Mouse (Mus musculus) forebrain, embryonic 13.5 days (tissue): ENCODE measurements around the gene Ubox5. TPM values are rescaled to one million over a fixed set of nuclear protein-coding genes. Genes with fewer than 3 reads are reported as not detected.
A peak's percentile ranks its signal among the peaks of the same experiment; 100 is the strongest.

Experiments used
- ATAC-seq: fragments of 200-750 bp; cut with Nextera tagmentation; 2 replicates; pipeline ENCODE4 v1.8.0; 2017
- H3K27ac ChIP-seq: fragments of 300-500 bp; sonication (generic); 2 replicates; pipeline ENCODE4 v1.5.1; 2015; ENCODE audit warnings: inconsistent platforms, mild to moderate bottlenecking, moderate library complexity
- H3K27me3 ChIP-seq: fragments of 300-500 bp; sonication (generic); 2 replicates; pipeline ENCODE4 v1.6.1; 2015; ENCODE audit warnings: mild to moderate bottlenecking, inconsistent platforms
- H3K36me3 ChIP-seq: fragments of 300-500 bp; sonication (generic); 2 replicates; pipeline ENCODE4 v1.6.1; 2015; ENCODE audit warnings: mild to moderate bottlenecking, inconsistent platforms; ENCODE audit not compliant: poor library complexity, severe bottlenecking
- H3K4me1 ChIP-seq: fragments of 300-500 bp; sonication (generic); 2 replicates; pipeline ENCODE4 v1.6.1; 2015; ENCODE audit warnings: inconsistent platforms
- H3K4me2 ChIP-seq: fragments of 300-500 bp; sonication (generic); 2 replicates; pipeline ENCODE4 v1.6.1; 2015; ENCODE audit warnings: inconsistent platforms, mild to moderate bottlenecking, moderate library complexity
- H3K4me3 ChIP-seq: fragments of 300-500 bp; sonication (generic); 2 replicates; pipeline ENCODE4 v1.5.1; 2015; ENCODE audit warnings: mild to moderate bottlenecking, inconsistent platforms
- H3K9ac ChIP-seq: fragments of 300-500 bp; sonication (generic); 2 replicates; pipeline ENCODE4 v1.6.1; 2015; ENCODE audit warnings: mild to moderate bottlenecking, inconsistent platforms
- H3K9me3 ChIP-seq: fragments of 300-500 bp; sonication (generic); replicated peaks from 2 replicates; pipeline ENCODE4 v1.6.1; 2016; ENCODE audit warnings: inconsistent platforms
- WGBS: fragments of 180-500 bp; shearing (Covaris S2); methylation state at CpG from one replicate; pipeline ENCODE4 v1.1.7; 2015; 5-methylcytosine and 5-hydroxymethylcytosine counted together
- polyA plus RNA-seq: library from polyadenylated mRNA; unstranded; fragments of >200 nt; fragmentation: Nextera tagmentation; extraction: Ambion mirVana; gene quantifications from 2 replicates; pipeline ENCODE4 v1.2.1, GENCODE M21; 2015

Ubox5 gene
- 13.0 and 15.5 TPM in 2 replicates for polyA plus RNA-seq

DNA sequence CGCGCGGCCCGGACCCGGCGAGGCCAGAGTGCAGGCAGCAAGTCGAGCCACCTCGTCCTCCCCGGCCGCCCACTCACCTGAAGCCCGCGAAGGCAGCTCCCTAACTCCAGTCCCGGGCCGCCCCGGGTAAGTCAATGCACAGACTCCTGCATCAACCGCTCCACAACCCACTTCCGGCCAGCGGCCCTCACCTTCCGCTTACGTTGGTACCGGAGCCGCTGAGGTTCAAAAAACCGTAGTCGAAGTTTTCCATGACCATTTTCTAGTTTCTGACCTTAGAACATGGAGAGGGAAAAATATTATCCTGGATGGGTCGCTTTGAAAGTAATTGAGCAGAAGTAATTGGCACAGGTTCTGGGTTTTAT is at the start of gene Ubox5, which contains the start of gene Fastkd5:
Gene Ubox5 (minus strand): TSS at position 200 of the 365 bp plus-strand sequence.
Gene Fastkd5 (minus strand): TSS at position 189 of the 365 bp plus-strand sequence.
- WGBS, result 1% methylated on average over 25 of the region's 25 CpGs
- peaks cover 31% of the 10 kb centered on the region for H3K36me3 ChIP-seq
- peak; percentile 92 for ATAC-seq
- peaks cover 37% of the 10 kb centered on the region for H3K4me1 ChIP-seq
- no peaks in the 10 kb centered on the region for H3K9me3 ChIP-seq
- H3K27ac ChIP-seq, result peak within 1 kb of the TSS; percentile 61; the same call in 1 of the 2 replicates
- H3K27me3 ChIP-seq, result peaks cover 16% of the 10 kb centered on the region
- H3K4me3 ChIP-seq, result peak within 1 kb of the TSS; percentile 97
- H3K9ac ChIP-seq, result peak within 1 kb of the TSS; percentile 95
- peak within 1 kb of the TSS; percentile 85 for H3K4me2 ChIP-seq

- no peak overlapping the region for H3K4me3 ChIP-seq
- peaks cover 99% of the 10 kb centered on the region for H3K36me3 ChIP-seq
- H3K27me3 ChIP-seq, result no peaks in the 10 kb centered on the region
- no peak overlapping the region for H3K9ac ChIP-seq
- 94% methylated on average over 12 of the region's 12 CpGs for WGBS
- no peaks in the 10 kb centered on the region for H3K9me3 ChIP-seq
- no peak for ATAC-seq
- no peaks in the 10 kb centered on the region for H3K4me1 ChIP-seq
- H3K27ac ChIP-seq, result no peak overlapping the region
- H3K4me2 ChIP-seq, result no peak overlapping the region
These were observed 49.3 kb upstream of the Ubox5 start for GRCm38 (mm10) chr2:130679154-130679553.

DNA sequence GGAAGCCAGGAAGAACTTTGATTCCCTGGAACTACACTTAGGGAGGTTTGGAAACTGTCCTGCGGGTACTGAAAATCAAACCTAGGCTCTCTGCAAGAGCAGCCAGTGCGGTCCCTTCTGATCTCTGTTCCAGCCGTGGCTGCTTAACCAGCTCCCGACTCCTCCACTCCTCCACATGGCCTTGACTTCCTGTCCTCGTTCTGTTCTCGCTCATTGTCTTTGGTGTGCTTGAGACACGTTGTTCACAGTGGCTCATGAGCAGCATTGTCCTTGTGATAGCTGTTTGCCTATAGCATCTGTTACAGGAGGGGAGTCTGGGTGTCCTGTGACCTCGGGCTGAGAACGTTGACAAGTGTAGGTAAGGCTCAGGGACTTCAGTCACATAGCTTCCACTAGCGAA is 47.4 kb upstream of the Ubox5 start:
- 90% methylated on average over 10 of the region's 10 CpGs for WGBS

DNA sequence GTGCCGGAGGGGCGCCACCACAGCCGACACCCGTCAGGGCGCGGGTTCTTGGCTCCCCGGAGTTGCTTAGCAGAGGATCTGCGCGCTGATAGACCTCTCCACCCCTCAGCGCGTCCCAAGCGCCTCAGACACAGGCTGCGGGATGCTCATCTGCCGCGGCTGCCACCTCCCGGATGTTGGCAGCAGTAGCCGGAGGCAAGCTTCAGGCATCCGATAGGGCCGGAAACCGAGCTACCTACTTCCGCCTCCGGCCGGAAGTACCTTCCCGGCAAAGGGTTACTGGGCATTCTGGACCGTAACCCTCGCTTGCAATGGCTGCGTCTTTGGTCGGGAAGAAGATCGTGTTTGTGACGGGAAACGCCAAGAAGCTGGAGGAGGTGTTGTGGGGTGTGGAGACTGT is 37.7 kb upstream of the Ubox5 start, which contains the start of gene Itpa:
Gene Itpa (plus strand): TSS at position 52 of the 400 bp plus-strand sequence.
- H3K27me3 ChIP-seq, result no peaks in the 10 kb centered on the region
- H3K4me1 ChIP-seq, result peaks cover 40% of the 10 kb centered on the region
- peak within 1 kb of the TSS; percentile 94 for H3K4me2 ChIP-seq
- peak within 1 kb of the TSS; percentile 80 for H3K27ac ChIP-seq
- WGBS, result under 1% methylated on average over 31 of the region's 31 CpGs
- H3K9ac ChIP-seq, result peak within 1 kb of the TSS; percentile 80
- peak; percentile 67 for ATAC-seq
- peak within 1 kb of the TSS; percentile 71 for H3K4me3 ChIP-seq
- H3K36me3 ChIP-seq, result peaks cover 19% of the 10 kb centered on the region
- no peaks in the 10 kb centered on the region for H3K9me3 ChIP-seq

More for the DNA sequence above, 47.4 kb upstream of the Ubox5 start:
- H3K4me3 ChIP-seq, result no peak overlapping the region
- H3K9ac ChIP-seq, result no peak overlapping the region
- no peaks in the 10 kb centered on the region for H3K9me3 ChIP-seq
- H3K36me3 ChIP-seq, result peaks cover 97% of the 10 kb centered on the region
- ATAC-seq, result no peak
- no peaks in the 10 kb centered on the region for H3K4me1 ChIP-seq
- no peak overlapping the region for H3K4me2 ChIP-seq
- no peak overlapping the region for H3K27ac ChIP-seq
- no peaks in the 10 kb centered on the region for H3K27me3 ChIP-seq

- WGBS, result under 1% methylated on average over 40 of the region's 40 CpGs
- Histone ChIP-seq H3K4me2 (peak within 1 kb of the TSS; percentile 73), H3K9ac (peak within 1 kb of the TSS; percentile 93), H3K9me3 (no peaks in the 10 kb centered on the region), H3K4me3 (peak within 1 kb of the TSS; percentile 59), H3K27ac (peak within 1 kb of the TSS; percentile 98), H3K27me3 (no peaks in the 10 kb centered on the region), H3K4me1 (peaks cover 38% of the 10 kb centered on the region), H3K36me3 (peaks cover 29% of the 10 kb centered on the region)
- ATAC-seq, result peak; percentile 97
These were observed 34.4 kb upstream of the Ubox5 start, which contains the start of gene Ddrgk1 for GRCm38 (mm10) chr2:130664102-130664701. Gene Ddrgk1 (minus strand): TSS chr2:130664659.

GRCm38 (mm10) chr2:130663342-130663741 is 33.5 kb upstream of the Ubox5 start:
- WGBS, result 87% methylated on average over 11 of the region's 11 CpGs
- H3K27me3 ChIP-seq, result no peaks in the 10 kb centered on the region
- peak overlapping the region; percentile 59 for H3K4me3 ChIP-seq
- H3K9me3 ChIP-seq, result no peaks in the 10 kb centered on the region
- peaks cover 30% of the 10 kb centered on the region for H3K4me1 ChIP-seq
- H3K4me2 ChIP-seq, result peak overlapping the region; percentile 73
- H3K9ac ChIP-seq, result peak overlapping the region; percentile 93
- H3K36me3 ChIP-seq, result peaks cover 38% of the 10 kb centered on the region
- peak overlapping the region; percentile 98 for H3K27ac ChIP-seq
- no peak for ATAC-seq

DNA sequence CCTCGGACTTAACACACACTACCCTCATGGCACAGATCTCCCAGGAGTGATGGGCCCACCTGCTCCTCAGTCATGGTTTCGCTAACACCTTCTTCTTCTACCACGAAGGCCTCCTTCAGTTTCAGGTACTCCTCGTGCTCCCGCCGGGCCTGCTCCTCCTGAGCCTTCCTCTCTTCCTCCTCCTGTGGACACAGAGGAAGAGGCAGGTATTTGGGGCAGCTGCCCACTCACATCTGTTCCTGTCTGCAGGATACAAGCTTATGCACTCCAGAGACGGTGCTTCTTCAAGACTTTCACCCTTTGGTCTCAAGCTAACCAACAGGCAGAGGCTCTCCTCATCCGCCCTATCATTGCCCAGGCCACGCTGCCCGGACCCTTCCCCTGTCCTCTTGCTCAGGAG is 28.7 kb upstream of the Ubox5 start:
- no peak overlapping the region for H3K4me2 ChIP-seq
- peaks cover 16% of the 10 kb centered on the region for H3K4me1 ChIP-seq
- WGBS, result 95% methylated on average over 10 of the region's 10 CpGs
- no peaks in the 10 kb centered on the region for H3K27me3 ChIP-seq
- no peak overlapping the region for H3K4me3 ChIP-seq
- no peak for ATAC-seq
- H3K9me3 ChIP-seq, result no peaks in the 10 kb centered on the region
- H3K27ac ChIP-seq, result no peak overlapping the region
- H3K9ac ChIP-seq, result no peak overlapping the region
- H3K36me3 ChIP-seq, result peaks cover 84% of the 10 kb centered on the region

DNA sequence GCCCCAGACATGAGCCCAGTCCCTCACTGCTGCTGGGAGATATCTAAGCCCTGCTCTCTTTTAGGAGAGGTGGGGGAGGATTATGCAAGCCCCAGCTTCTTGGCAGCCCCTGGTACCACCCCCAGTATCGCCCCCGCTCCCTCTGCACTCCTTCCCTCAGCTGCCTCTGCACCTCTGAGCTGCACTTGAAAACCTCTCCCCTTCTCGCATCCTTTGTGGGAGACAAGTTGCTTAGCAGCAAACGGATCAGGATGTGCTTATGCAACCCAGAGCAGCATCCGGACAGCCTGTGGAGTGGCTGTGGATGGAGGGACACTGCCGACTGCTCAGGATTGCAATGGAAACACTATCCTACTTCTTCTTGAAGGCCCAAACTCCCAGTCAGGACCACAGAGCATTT is 27.7 kb upstream of the Ubox5 start:
- no peaks in the 10 kb centered on the region for H3K9me3 ChIP-seq
- peaks cover 6% of the 10 kb centered on the region; the same call in 1 of the 2 replicates for H3K4me1 ChIP-seq
- no peak overlapping the region for H3K27ac ChIP-seq
- H3K4me2 ChIP-seq, result no peak overlapping the region
- no peak for ATAC-seq
- H3K4me3 ChIP-seq, result no peak overlapping the region
- H3K36me3 ChIP-seq, result peaks cover 94% of the 10 kb centered on the region
- 88% methylated on average over 6 of the region's 6 CpGs for WGBS
- H3K27me3 ChIP-seq, result no peaks in the 10 kb centered on the region
- H3K9ac ChIP-seq, result no peak overlapping the region

- Histone ChIP-seq H3K4me1 (no peaks in the 10 kb centered on the region), H3K9ac (no peak overlapping the region), H3K27ac (no peak overlapping the region), H3K36me3 (peaks cover 92% of the 10 kb centered on the region), H3K4me2 (no peak overlapping the region), H3K9me3 (no peaks in the 10 kb centered on the region), H3K27me3 (no peaks in the 10 kb centered on the region), H3K4me3 (no peak overlapping the region)
- 94% methylated on average over 9 of the region's 9 CpGs for WGBS
- no peak for ATAC-seq
These were observed 26.7 kb upstream of the Ubox5 start for GRCm38 (mm10) chr2:130656536-130656935.

DNA sequence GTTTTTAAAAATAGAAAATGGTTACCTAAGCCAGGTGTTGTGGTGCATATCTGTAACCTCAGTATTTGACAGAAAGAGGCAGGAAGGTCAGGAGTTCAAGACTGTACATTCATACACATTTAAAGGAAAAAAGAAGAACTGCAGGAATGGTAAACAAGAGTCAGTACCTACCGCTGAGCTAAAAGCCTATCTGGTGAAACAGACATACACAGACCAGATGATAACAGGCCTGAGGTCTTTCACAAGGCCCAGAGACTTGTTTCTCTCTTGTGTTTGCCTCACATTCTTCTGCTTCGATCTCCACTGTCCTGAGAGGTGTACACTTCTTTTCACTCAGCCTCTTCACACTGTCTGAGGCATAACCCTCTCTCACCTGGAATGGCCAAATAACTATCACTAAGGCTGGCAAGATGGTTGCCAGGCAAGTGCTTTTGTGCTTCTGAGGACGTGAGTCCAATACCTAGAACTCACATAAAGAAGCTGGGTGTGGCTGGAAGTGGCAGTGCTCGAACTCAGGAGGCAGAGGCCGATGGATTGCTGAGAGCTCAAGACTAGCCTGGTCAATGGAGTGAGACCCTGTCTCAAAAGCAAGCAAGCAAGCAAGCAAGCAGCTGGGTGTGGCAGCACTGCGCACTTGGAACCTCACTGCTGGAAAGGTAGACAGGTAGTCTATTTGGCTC is 26.0 kb upstream of the Ubox5 start:
- H3K4me2 ChIP-seq, result no peak overlapping the region
- no peak overlapping the region for H3K4me3 ChIP-seq
- peaks cover 91% of the 10 kb centered on the region for H3K36me3 ChIP-seq
- H3K27ac ChIP-seq, result no peak overlapping the region
- WGBS, result 92% methylated on average over 6 of the region's 6 CpGs
- no peaks in the 10 kb centered on the region for H3K4me1 ChIP-seq
- H3K27me3 ChIP-seq, result no peaks in the 10 kb centered on the region
- no peak overlapping the region for H3K9ac ChIP-seq
- no peak for ATAC-seq
- no peaks in the 10 kb centered on the region for H3K9me3 ChIP-seq

DNA sequence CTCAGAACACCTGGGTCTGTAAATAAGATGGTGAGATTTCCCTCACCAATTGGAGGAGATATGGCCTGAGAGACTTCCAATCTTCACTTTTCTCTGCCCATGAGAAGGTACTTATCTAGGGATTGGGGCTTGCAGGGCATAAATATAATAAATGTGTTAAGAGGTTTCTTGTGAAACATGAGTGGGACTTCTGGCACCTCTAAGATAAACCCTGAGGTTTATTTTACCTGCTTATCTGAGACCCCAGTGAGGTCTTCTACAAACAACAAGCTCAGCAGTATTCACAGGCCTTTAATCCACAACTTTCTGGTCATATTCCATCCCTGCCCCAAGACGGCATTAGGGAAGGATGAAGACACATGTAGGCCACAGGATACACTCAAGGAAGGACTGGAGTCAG is 23.9 kb upstream of the Ubox5 start:
- Histone ChIP-seq H3K4me2 (no peak overlapping the region), H3K4me1 (no peaks in the 10 kb centered on the region), H3K9me3 (no peaks in the 10 kb centered on the region), H3K27me3 (no peaks in the 10 kb centered on the region), H3K27ac (no peak overlapping the region), H3K36me3 (peaks cover 83% of the 10 kb centered on the region), H3K4me3 (no peak overlapping the region), H3K9ac (no peak overlapping the region)
- 95% methylated on average over 1 of the region's 1 CpGs for WGBS
- no peak for ATAC-seq

DNA sequence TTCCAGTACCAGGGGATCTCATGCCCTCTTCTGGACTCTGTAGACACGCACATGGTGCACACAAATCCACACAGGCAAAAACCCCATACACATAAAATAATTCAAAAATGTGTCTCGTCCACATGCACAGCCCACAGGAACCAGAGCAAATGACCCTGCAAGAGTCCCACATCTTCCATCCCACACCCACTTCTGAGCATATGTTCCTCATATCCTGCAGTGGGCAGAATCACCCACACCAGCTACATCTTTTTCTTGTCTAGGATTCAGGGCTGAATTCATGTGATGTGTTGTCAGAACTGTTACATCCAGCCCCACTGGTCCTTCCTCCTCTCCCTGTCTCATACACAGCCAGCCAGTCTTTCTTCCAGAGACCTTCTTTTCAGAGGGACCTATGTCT is 23.5 kb upstream of the Ubox5 start:
- H3K4me2 ChIP-seq, result no peak overlapping the region
- 88% methylated on average over 2 of the region's 2 CpGs for WGBS
- no peaks in the 10 kb centered on the region for H3K4me1 ChIP-seq
- no peak overlapping the region for H3K27ac ChIP-seq
- H3K27me3 ChIP-seq, result no peaks in the 10 kb centered on the region
- H3K9ac ChIP-seq, result no peak overlapping the region
- peaks cover 79% of the 10 kb centered on the region for H3K36me3 ChIP-seq
- no peaks in the 10 kb centered on the region for H3K9me3 ChIP-seq
- no peak for ATAC-seq
- no peak overlapping the region for H3K4me3 ChIP-seq
